Mouse (Mus musculus): ENCODE measurements at regions not wholly inside any gene's neighbourhood (a gene's known extent, or its start where the extent isn't known, plus 50 kb on each side); places are given as distances from the start of the nearest gene placed in this dataset.
"Not testable (repeated sequence)": the region's sequence is repeated elsewhere in the genome, so short reads cannot be mapped to it uniquely, and the experiment has no call there.

DNA sequence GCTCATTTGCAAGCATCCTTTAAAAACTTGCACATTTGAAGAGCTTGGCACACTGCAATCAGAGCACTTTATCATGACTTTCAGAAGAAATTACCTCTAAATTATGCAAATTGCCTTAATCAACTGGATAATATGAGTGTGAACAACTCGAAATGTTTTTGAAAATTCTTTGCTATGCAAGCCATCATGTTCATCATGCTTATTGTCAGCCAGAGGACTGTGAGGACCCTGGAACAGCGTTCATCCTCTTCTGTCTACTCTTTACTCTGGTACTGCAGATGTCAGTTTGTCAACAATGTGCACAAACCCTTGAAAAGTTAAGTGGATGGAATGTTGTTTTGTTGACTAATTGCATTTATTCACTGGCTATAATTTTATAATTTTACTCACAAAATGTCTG, 1899.9 kb upstream of the Slc39a10 start:
- H3K9ac ChIP-seq = no peak overlapping the region
- DNase-seq = peak; percentile 5
- no peak overlapping the region for H3K4me3 ChIP-seq (ENCODE audit: low read depth, low read length)
- 48% methylated on average over 2 of the region's 2 CpGs for whole genome bisulfite sequencing
- ATAC-seq = peak; percentile 50; the same call in 1 of the 2 replicates
- no peak overlapping the region for H3K4me2 ChIP-seq (ENCODE audit: low read depth)
- no peaks in the 10 kb centered on the region for H3K36me3 ChIP-seq (ENCODE audit: insufficient read depth)
- H3K27me3 ChIP-seq (ENCODE audit: insufficient read depth, low read length) = no peaks in the 10 kb centered on the region
- H3K9me3 ChIP-seq (ENCODE audit: low read length) = no peaks in the 10 kb centered on the region
- TF ChIP-seq CTCF (IDR thresholded peaks at IDR 0.05; ENCODE audit: low read depth) = no peak
- H3K27ac ChIP-seq (ENCODE audit: low read depth, low read length) = no peak overlapping the region
- H3K4me1 ChIP-seq (ENCODE audit: insufficient read depth) = no peaks in the 10 kb centered on the region

GRCm38 (mm10) chr1:48753252-48753755, 1860.7 kb upstream of the Slc39a10 start:
- H3K27ac ChIP-seq (ENCODE audit: low read depth, low read length) = no peak overlapping the region
- no peaks in the 10 kb centered on the region for H3K9me3 ChIP-seq (ENCODE audit: low read length)
- TF ChIP-seq CTCF (IDR thresholded peaks at IDR 0.05; ENCODE audit: low read depth) = no peak
- DNase-seq (no peak), ATAC-seq (no peak)
- WGBS = 59% methylated on average over 4 of the region's 4 CpGs
- H3K4me2 ChIP-seq (ENCODE audit: low read depth) = no peak overlapping the region
- H3K36me3 ChIP-seq (ENCODE audit: insufficient read depth) = no peaks in the 10 kb centered on the region
- H3K4me3 ChIP-seq (ENCODE audit: low read depth, low read length) = no peak overlapping the region
- no peak overlapping the region for H3K9ac ChIP-seq
- no peaks in the 10 kb centered on the region for H3K27me3 ChIP-seq (ENCODE audit: insufficient read depth, low read length)
- no peaks in the 10 kb centered on the region for H3K4me1 ChIP-seq (ENCODE audit: insufficient read depth)

DNA sequence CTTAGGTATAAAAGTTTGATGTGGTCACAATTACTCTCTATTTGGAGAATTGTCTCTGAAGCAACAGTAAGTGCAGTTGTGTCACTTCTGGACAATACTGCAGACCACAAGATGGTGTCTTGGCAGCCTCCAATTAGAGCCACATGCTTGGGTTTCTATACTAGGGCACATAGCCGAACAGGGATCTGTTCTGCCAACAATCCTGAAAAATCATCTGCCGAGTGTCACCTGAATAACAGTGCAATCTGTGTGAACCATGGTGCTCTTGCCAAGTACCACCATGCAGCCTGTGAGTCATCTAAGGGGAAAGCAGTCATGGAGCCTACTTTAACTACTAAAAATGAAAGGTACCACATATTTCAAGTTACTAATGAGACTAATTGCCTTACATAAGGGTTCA, 1840.9 kb upstream of the Slc39a10 start:
- H3K27me3 ChIP-seq (ENCODE audit: insufficient read depth, low read length) = no peaks in the 10 kb centered on the region
- H3K4me2 ChIP-seq (ENCODE audit: low read depth) = no peak overlapping the region
- H3K9ac ChIP-seq = no peak overlapping the region
- no peaks in the 10 kb centered on the region for H3K36me3 ChIP-seq (ENCODE audit: insufficient read depth)
- no peaks in the 10 kb centered on the region for H3K9me3 ChIP-seq (ENCODE audit: low read length)
- WGBS = 65% methylated on average over 2 of the region's 2 CpGs
- DNase-seq (no peak), ATAC-seq (peak; percentile 40; the same call in 1 of the 2 replicates)
- H3K4me1 ChIP-seq (ENCODE audit: insufficient read depth) = no peaks in the 10 kb centered on the region
- no peak for TF ChIP-seq CTCF (IDR thresholded peaks at IDR 0.05; ENCODE audit: low read depth)
- H3K4me3 ChIP-seq (ENCODE audit: low read depth, low read length) = no peak overlapping the region
- no peak overlapping the region for H3K27ac ChIP-seq (ENCODE audit: low read depth, low read length)

GRCm38 (mm10) chr1:48708606-48709005, 1816.0 kb upstream of the Slc39a10 start:
- not testable (repeated sequence) for H3K36me3 ChIP-seq (ENCODE audit: insufficient read depth); DNase-seq; H3K9me3 ChIP-seq (ENCODE audit: low read length); H3K27me3 ChIP-seq (ENCODE audit: insufficient read depth, low read length); H3K4me2 ChIP-seq (ENCODE audit: low read depth); H3K27ac ChIP-seq (ENCODE audit: low read depth, low read length); ATAC-seq; H3K4me3 ChIP-seq (ENCODE audit: low read depth, low read length); H3K9ac ChIP-seq; H3K4me1 ChIP-seq (ENCODE audit: insufficient read depth)
- 94% methylated on average over 3 of the region's 3 CpGs for WGBS

Data from forebrain, postnatal 0 days (tissue).